Mouse (Mus musculus): ENCODE measurements around the gene Mageb4.
"Not testable (repeated sequence)": the region's sequence is repeated elsewhere in the genome, so short reads cannot be mapped to it uniquely, and the experiment has no call there.

Gene Mageb4

DNA sequence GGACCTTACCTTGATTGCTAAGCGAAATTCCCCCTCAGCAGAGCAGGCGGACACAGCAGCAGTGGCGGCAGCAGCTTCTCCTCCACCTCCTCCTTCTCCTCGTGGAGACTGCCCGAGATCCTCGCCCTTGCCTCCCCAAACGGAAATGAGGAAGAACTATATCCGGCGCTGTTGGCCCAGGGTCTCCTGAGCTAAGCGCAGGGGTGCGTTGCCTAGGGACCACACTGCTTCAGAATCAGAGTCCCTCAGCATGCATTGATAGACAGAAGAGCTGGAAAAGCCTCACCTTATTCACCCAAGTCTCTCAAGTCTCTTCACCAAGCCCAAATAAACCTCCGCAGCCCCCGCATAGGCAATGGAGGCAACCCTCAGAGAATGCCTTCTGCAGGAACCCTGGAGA, at the start of gene Mageb4:
Gene Mageb4 (minus strand): TSS at position 101 of the 400 bp plus-strand sequence.
- DNase-seq (ENCODE audit: low spot score): not testable (repeated sequence)

DNA sequence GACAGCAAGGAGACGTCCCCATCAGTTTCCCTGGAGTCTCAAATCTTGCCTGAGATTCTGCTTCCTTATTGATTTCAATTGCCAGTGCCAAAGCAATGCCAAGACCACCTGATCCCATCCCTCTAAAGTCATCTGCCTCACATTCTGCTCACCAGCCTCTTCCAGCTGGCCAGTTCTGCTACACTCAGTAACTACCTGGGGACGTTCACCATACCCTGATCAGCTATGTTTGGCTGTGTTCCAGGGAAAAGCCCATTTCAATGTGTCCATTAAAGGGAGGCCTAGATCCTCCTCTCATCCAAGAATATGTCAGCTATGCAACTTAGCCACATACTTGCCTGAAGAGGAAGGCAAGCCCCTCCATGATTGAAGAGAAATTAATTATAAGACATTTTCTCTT, 20.3 kb downstream of the Mageb4 start:
- not testable (repeated sequence) for DNase-seq (ENCODE audit: low spot score)

DNA sequence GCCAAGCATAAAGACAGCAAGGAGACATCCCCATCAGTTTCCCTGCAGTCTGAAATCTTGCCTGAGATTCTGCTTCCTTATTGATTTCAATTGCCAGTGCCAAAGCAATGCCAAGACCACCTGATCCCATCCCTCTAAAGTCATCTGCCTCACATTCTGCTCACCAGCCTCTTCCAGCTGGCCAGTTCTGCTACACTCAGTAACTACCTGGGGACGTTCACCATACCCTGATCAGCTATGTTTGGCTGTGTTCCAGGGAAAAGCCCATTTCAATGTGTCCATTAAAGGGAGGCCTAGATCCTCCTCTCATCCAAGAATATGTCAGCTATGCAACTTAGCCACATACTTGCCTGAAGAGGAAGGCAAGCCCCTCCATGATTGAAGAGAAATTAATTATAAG, 58.9 kb downstream of the Mageb4 start:
- DNase-seq (ENCODE audit: low spot score): not testable (repeated sequence)

DNA sequence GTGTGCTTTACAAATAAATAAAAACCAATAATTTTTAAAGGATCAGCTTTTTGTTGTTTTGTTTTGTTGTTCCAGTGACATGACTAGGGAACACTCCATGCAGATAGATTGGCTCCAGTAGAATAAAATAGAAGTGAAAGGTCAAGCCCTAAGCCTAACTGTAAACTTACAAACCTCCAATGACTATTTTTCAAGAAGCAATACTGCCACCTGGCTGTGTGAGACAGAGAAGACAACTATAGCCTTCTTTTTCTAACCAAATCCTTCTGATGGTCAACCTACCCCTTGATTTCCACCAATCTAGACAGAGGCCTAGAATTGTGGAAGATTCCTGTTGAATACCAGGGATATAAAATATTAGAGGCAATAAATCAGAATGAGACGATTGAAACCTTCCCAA, 67.6 kb downstream of the Mageb4 start:
- no peak for DNase-seq (ENCODE audit: low spot score)

Measured in urinary bladder, postnatal 14 days (tissue).